ENCODE assay signal across 22 mouse cellular contexts in genomic region chr9:54544212-54544953, GRCm38 (mm10). TPM values are rescaled to one million over a fixed set of nuclear protein-coding genes. Genes with fewer than 3 reads are reported as not detected.
"Had no signal": no experiment of that assay in that cellular context is flagged by ENCODE, and none has a peak within 500 bp of the region (broad histone marks: within the 10 kb centered on the region; RNA-seq: fewer than 3 reads in every experiment).

No protein-coding gene starts in this region.

- H3K36me3 ChIP-seq: stomach, embryonic 15.5 days had no signal

- H3K27me3 ChIP-seq: neural tube, embryonic 13.5 days; neural tube, embryonic 15.5 days; stomach, embryonic 15.5 days had no signal

- H3K4me2 ChIP-seq: neural tube, embryonic 13.5 days; neural tube, embryonic 15.5 days; stomach, embryonic 15.5 days had no signal

- H3K27ac ChIP-seq: neural tube, embryonic 13.5 days; neural tube, embryonic 15.5 days; stomach, embryonic 15.5 days; stomach, postnatal 0 days had no signal

- H3K4me1 ChIP-seq: neural tube, embryonic 13.5 days; neural tube, embryonic 15.5 days; stomach, embryonic 15.5 days had no signal

- H3K4me3 ChIP-seq: neural tube, embryonic 13.5 days; neural tube, embryonic 15.5 days; stomach, embryonic 15.5 days had no signal

- H3K9ac ChIP-seq: neural tube, embryonic 13.5 days; neural tube, embryonic 15.5 days; stomach, embryonic 15.5 days had no signal

- DNase-seq: retina, postnatal 1 day; right cerebral cortex, adult 18-20 months; right cerebral cortex, postnatal 14 days; right cerebral cortex, postnatal 25 days; right cerebral cortex, postnatal 4 days; spleen, adult 18-20 months; thymus, adult 18-20 months; thymus, adult 2 months; thymus, postnatal 14 days; thymus, postnatal 25 days; thymus, postnatal 36 days; thymus, postnatal 4 days had no signal

- H3K9me3 ChIP-seq: neural tube, embryonic 13.5 days; neural tube, embryonic 15.5 days; stomach, embryonic 15.5 days had no signal

RNA-seq across cellular contexts. Expression of gene Sh2d7, which starts 5.6 kb away (rescaled TPM):
- total RNA-seq: neutrophil, adult 5-6 weeks had no signal
- polyA plus RNA-seq: neural tube, embryonic 13.5 days; neural tube, embryonic 14.5 days; neural tube, embryonic 15.5 days; spleen, adult 2 months; stomach, embryonic 14.5 days; stomach, embryonic 15.5 days; stomach, embryonic 16.5 days; urinary bladder, adult 2 months had no signal
